Mouse (Mus musculus) cerebellum, postnatal 36 days (tissue): Measurements from ENCODE around the gene Chst8.

Experiments used
- DNase-seq, 2 experiments: peaks; one replicate each; pipeline ENCODE4 v3.0.0; 2021 to 2022; ENCODE audit warnings: mixed read lengths in 2 of 2

Gene Chst8

GRCm38 (mm10) chr7:34812531-34813111, at the start of gene Chst8:
Gene Chst8, minus strand, starts transcription at chr7:34812711.
- DNase-seq = peak; percentile 24 to 48

DNA sequence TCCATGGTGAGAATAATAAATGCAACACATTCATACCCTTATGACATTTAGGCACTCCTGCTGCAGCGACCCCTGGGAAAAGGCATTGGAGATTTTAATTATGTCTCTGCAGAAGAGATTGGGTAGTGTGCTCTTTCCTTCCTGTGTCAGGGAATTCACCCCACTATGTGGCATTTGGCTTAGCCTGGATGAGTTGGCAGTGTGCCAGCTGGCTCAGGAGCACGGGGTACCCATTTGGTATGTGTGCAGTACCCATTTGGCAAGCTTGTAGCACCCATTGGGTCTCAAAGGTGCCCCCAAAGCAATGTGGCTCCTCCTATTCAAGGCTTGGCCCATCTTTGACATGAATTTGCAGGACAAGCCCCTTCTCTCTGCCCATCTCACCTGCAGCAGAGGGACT, 45.8 kb upstream of the Chst8 start:
- DNase-seq = peak in 1 of 2 experiments; percentile 9

- no peak for DNase-seq
These were observed 42.4 kb upstream of the Chst8 start for GRCm38 (mm10) chr7:34854781-34855352.

DNA sequence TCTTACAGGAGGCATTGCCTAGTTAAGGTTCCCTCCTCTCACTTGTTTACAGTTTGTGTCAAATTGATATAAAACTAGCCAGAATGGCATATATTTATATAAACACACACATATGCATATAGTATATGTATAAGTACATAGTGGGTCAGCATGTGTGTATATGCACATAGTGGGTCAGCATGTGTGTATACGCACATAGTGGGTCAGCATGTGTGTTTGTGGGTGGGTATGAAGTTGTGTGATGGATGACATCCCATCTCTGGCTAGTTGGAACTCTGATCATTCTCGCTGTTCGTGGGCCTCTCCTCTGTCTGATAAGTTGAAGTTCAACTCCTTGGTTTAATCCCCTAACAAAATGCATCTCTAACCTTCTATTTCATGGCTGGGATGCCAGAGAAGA, 40.9 kb upstream of the Chst8 start:
- DNase-seq = no peak

DNA sequence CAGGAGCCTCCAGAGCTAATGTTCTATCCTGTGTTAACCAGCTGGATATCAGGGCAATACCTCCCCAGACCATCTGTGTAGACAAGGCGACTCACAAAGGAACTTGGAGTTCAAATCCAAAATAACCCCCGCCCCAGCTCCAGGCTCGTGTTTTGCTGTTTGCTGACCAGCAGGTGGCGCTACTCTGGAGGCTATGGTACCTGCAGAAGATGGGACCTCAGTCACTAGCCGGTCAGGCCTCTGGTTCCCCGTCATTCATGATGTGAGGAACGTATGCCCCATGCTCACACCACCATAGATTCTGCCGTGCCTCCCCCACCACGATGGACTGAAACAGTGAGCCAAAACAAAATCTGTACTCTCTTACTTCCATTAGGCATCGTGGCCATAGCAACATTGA, 37.1 kb upstream of the Chst8 start:
- DNase-seq = no peak

DNA sequence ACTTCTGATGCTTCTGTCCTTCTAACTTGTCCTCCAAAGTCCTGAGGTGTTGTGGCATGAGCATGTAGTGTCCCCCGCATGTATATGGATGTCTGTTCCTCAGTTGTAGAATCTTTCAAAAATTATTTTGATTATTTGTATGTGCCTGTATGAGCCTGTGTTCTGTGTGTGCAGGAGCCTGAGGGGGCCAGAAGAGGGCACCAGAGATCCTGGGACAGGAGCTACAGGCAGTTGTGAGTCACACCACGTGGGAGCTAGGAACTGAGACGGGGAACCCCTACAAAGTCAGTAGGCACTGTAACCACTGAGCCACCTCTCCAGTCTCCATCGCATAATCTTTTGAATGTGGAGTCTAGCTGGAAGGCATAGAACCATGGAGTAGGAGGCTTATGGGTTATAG, 36.3 kb upstream of the Chst8 start:
- no peak for DNase-seq

DNA sequence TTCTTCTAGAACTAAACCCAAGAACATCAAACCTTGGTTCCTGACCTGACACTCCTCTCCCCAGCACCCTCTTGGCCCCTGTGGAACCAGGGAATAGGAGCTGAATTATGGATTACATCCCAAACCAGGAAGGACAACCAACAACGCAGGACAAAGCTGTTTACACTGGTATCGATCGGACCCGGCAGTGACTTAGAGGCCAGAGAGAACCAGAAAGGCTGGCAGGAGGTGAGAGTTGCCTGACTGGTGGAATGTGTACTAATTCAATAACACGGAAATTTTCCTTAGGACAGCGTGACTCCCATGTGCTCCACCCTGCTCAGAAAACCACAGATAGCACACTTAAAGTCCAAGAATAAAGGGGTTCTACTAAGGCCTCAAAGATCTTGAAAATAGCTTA, 35.4 kb upstream of the Chst8 start:
- no peak for DNase-seq

DNA sequence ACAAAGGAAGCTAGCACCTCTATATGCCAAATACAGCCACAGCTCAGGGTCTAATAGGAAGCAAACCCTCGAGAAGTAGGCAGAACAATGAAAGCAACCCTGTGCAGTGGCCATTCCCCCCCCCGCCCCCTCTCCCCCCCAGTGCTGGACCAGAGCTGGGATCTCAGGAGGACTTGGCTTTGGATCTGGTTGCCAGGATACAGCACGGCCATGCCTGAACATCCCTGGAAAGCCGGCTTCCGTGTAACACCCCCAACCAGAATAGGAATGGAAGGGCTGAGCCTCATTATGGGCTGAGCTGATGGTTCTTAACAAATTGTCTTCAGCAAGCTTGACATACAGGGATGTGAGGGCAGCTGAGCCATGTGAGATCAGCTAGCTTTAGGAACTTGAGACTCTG, 34.9 kb upstream of the Chst8 start:
- DNase-seq = no peak

GRCm38 (mm10) chr7:34838749-34839148, 26.2 kb upstream of the Chst8 start:
- DNase-seq = no peak

- no peak for DNase-seq
These were observed 25.7 kb upstream of the Chst8 start for GRCm38 (mm10) chr7:34838231-34838630.

GRCm38 (mm10) chr7:34826255-34826909, 13.9 kb upstream of the Chst8 start:
- no peak for DNase-seq

- no peak for DNase-seq
These were observed 9.1 kb upstream of the Chst8 start for GRCm38 (mm10) chr7:34821587-34821986.

DNA sequence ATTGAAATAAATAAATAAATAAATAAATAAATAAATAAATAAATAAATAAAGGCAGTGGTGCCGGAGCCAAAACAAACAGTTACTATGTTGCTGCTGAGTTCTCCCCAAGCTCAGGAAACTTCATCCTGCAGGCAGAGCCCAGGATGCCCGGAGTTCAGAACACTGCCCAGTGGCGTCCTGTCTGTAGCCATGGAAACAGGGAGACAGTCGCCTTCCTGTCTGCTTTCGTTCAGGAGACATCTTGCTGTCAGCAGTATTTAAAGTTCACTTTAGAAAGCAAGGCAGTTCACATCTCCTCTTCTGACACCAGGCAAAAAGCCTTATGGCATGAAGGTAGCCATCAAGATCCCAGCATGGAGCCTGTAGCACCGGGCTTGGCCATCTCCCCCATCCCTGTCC, 8.0 kb upstream of the Chst8 start:
- no peak for DNase-seq

GRCm38 (mm10) chr7:34819796-34820195, 7.3 kb upstream of the Chst8 start:
- no peak for DNase-seq

DNA sequence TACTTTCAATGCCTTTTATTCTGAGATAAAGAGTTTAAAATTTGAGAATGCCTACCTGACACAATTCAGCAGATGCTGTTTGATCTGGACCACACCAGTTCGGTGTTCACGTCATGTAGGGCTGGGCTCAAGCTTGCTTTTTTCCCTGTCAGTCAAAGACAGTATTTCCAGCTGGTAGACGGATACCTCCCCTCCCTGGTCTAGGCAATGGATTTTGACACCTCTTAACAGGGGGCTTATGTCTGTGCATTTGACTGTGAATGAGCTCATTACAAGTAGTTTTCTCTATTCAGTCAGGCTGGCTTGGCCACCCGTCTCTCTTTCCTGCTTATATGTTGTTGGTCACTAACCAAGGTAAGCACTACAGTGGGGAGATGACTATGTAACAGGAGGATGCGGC, 6.1 kb upstream of the Chst8 start:
- no peak for DNase-seq

- no peak for DNase-seq
These were observed 4.5 kb upstream of the Chst8 start for GRCm38 (mm10) chr7:34816981-34817380.

DNA sequence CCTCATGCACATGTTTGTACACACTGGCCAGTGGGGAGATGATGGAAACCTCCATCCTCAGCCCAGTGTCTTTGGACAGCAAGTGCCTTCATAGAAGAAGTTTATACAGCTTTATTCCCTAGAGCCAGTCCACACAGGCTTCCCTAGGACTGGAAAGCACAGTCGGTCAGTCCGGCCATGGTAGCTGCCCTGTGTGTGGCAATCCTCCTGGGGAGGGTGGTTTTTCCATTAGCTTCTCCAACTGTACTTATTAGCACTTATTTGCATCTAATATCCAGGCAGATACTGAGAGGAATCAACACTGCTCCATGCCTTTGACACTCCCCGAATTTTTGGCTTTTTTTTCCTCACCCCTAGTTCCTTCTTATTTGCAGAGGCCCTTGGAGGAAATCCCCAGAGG, 2.3 kb upstream of the Chst8 start:
- DNase-seq = no peak

GRCm38 (mm10) chr7:34811531-34812526, 682 bp downstream of the Chst8 start:
- no peak for DNase-seq

GRCm38 (mm10) chr7:34811060-34811459, 1.5 kb downstream of the Chst8 start:
- DNase-seq = no peak

DNA sequence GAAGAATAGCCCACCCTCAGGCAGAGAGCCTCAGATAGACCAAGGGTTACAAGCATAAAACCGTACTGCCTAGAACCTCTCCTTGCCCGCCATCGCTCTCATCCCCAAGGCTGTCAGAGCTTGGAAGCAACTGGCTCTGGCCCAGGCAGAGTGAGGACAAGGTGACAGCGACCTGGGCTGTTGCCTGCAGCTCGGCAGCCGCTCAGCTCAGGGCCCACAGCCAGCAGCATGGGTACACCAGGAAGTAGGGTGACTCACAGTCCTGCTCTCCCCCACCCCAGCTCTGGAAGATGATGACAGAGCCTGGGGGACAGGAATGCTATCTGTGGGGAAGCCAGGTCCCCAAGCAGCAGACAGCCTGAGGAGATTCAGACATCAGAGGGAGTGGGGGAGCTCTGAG, 6.2 kb downstream of the Chst8 start:
- peak; percentile 60 to 70 for DNase-seq

- no peak for DNase-seq
These were observed 6.8 kb downstream of the Chst8 start for GRCm38 (mm10) chr7:34805691-34806205.

DNA sequence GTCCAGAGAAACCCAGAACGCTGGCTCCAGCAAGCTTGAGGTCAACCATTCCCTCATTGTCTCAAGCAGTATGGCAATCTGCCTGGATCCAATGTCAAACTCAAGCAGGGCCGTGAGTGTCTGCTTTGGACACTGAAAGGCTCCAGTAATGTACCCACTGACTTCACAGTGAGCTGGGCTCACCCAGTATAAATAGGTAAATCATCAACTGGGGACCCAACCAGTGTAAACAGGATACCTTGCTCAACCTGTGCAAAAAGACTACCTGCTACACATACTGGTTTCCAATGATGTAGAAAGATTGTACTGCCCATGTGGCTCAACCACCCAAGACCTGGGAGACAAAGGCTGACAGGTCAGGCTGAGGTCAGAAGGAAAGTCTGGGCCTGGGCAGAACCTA, 7.5 kb downstream of the Chst8 start:
- no peak for DNase-seq

DNA sequence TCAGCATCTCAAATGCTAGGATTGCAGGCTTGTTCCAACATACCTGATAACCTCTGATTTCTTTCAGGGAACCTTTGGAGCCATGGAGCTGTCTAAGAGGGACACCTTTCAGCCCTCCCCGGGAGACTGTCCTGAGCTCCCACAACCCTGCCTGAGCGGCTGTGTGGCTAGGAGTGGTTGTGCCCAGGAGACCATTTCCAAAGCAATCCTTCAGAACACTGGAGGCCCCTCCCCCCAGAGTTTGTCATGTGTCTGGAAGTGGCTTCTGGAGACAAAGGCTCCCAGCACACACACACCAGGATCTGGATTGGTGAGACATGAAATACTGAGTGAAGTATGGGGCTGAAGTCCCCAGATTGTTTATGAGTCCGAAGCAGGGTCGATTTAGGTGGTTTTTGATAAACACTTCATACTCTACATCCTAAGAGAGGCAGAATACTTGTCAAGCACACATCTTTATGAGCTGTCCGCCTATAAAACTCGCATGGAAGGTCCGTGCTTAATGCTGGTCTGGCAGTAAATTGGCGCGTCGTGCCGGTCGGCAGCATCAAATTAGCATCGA, 12.5 kb downstream of the Chst8 start:
- no peak for DNase-seq
